Mouse (Mus musculus): ENCODE data around the gene Olfr1321. TPM values are rescaled to one million over a fixed set of nuclear protein-coding genes. Genes with fewer than 3 reads are reported as not detected.

Gene Olfr1321
- not detected for total RNA-seq (2021)

- no peak for DNase-seq (ENCODE audit: extremely low spot score in 1 of 2, low spot score in 1 of 2)
Measured at GRCm38 (mm10) chrX:49734959-49735358, at the start of gene Olfr1321. Gene Olfr1321, minus strand, starts transcription at chrX:49735059.

GRCm38 (mm10) chrX:49770828-49771227 is 36.0 kb upstream of the Olfr1321 start:
- no peak for DNase-seq (ENCODE audit: extremely low spot score in 1 of 2, low spot score in 1 of 2)

- DNase-seq (ENCODE audit: extremely low spot score in 1 of 2, low spot score in 1 of 2) = no peak
Measured at GRCm38 (mm10) chrX:49745192-49745591, 10.3 kb upstream of the Olfr1321 start.

Other genes with a start within 250 kb of the Olfr1321 start
- gene Olfr1320, start 62.7 kb downstream of the Olfr1321 start, total RNA-seq (2021) = not detected
- 10 to 100 TPM in 1 of 2 experiments, 1 to 10 TPM in 1; 8.0 to 10.5 TPM for gene Igsf1, start 62.7 kb upstream of the Olfr1321 start, total RNA-seq (2021)
- gene Olfr1322, start 156.4 kb upstream of the Olfr1321 start, total RNA-seq (2021) = not detected

Data from layer of hippocampus, postnatal 25 days (tissue).